Mouse (Mus musculus) colon, adult 2 months (tissue): Measurements from ENCODE around the gene Kcnq5. TPM values are rescaled to one million over a fixed set of nuclear protein-coding genes. Genes with fewer than 3 reads are reported as not detected.

Experiments
- polyA plus RNA-seq: library from polyadenylated mRNA; depleted of rRNA; stranded (reverse); fragments of >200 nt; gene quantifications from 2 replicates; pipeline ENCODE4 v1.2.3, GENCODE M21; 2012; rRNA removed

Gene Kcnq5
- polyA plus RNA-seq: 0.29 and 0.34 TPM in 2 replicates

DNA sequence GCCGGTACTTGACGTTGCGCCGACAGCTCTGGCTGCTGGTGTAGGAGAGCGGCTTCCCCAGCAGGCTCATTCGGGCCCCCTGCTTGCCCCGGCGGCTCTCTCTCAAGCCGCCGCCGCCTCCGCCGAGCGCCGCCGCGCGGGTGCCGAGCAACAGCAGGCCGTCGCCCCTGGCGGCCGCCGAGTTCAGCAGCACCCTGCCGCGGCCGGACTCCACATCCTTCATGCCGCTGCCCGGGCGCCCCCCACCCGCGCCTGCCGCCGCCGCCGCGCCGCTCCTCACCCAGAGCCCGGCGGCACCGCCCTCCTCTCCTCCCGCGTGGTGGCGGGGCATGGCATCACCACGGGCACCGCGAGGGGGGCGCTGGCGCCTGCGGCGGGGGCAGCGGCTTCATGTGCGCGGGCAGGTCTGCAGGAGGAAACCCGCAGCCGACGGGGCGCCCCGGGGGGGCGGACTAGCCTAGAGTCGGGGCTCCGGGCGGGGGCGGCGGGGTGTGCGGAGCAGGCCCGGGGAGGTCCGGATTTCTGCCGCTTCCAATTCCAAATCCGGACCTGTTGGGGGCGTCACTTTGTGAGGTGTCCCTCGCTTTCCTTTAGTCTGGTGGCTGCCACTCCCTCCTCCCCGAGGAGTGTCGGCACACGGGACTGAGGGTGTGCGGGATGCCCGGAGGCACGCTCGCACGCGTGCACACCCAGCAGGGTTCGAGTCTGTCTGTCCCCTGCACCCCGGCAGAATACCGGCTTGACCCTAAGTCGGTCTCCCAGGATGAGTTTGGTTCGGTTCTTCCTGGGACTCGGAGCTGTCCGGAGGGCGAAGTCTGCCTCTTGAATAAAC is at the start of gene Kcnq5:
Gene Kcnq5 (minus strand): TSS at position 692 of the 832 bp plus-strand sequence.

DNA sequence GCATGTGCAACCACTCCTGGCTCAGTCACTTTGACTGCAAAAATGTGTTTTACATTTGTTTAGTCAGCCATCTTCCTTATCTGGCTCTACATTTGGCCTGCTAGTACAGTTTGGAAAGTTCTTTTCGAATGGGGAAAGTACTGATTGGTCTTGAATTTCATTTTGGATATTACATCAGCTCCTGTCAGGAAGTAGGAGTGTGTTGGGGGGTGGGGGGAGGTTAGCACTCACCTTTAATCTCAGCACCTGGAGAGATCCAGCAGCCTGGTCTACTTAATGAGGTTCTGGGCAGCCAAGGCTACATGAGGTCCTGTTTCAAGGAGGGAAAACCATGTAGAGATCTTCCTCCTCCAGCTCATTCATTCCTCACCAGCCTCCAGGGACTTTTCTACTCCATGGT is 578.5 kb downstream of the Kcnq5 start, which contains the start of gene Khdc1b:
Gene Khdc1b (plus strand): TSS at position 301 of the 400 bp plus-strand sequence.

GRCm38 (mm10) chr1:21368031-21368430 is 593.7 kb downstream of the Kcnq5 start, which contains the start of gene Khdc1c:
Khdc1c (plus strand) TSS chr1:21368331.

GRCm38 (mm10) chr1:21349341-21349740 is 612.4 kb downstream of the Kcnq5 start, which contains the start of gene Khdc1a:
Khdc1a (plus strand) TSS chr1:21349641.

